Mouse (Mus musculus): ENCODE measurements around the gene Ets2. TPM values are rescaled to one million over a fixed set of nuclear protein-coding genes. Genes with fewer than 3 reads are reported as not detected.

Ets2 gene
- polyA plus RNA-seq, 1 experiment: 11.2 TPM

GRCm38 (mm10) chr16:95667395-95668150 lies 34.3 kb upstream of the Ets2 start:
- H3K4me1 ChIP-seq (ENCODE audit: control insufficient read depth, insufficient read depth, low read length): no peaks in the 10 kb centered on the region
- no peak overlapping the region for H3K4me3 ChIP-seq (ENCODE audit: insufficient read depth, low read length)
- TF ChIP-seq CTCF (IDR thresholded peaks at IDR 0.05; ENCODE audit: low read depth, low read length): no peak
- no peak for TF ChIP-seq POLR2A (IDR thresholded peaks at IDR 0.05; ENCODE audit: borderline replicate concordance, low read depth, low read length)
- no peak overlapping the region for H3K27ac ChIP-seq (ENCODE audit: insufficient read depth, low read depth, low read length)

GRCm38 (mm10) chr16:95668151-95668993 lies 33.5 kb upstream of the Ets2 start:
- Histone ChIP-seq H3K4me1 (ENCODE audit: control insufficient read depth, insufficient read depth, low read length) (no peaks in the 10 kb centered on the region), H3K4me3 (ENCODE audit: insufficient read depth, low read length) (no peak overlapping the region), H3K27ac (ENCODE audit: insufficient read depth, low read depth, low read length) (no peak overlapping the region)
- TF ChIP-seq POLR2A (IDR thresholded peaks at IDR 0.05; ENCODE audit: borderline replicate concordance, low read depth, low read length): no peak
- no peak for TF ChIP-seq CTCF (IDR thresholded peaks at IDR 0.05; ENCODE audit: low read depth, low read length)

GRCm38 (mm10) chr16:95674452-95674921 lies 27.4 kb upstream of the Ets2 start:
- Histone ChIP-seq H3K27ac (ENCODE audit: insufficient read depth, low read depth, low read length) (no peak overlapping the region), H3K4me1 (ENCODE audit: control insufficient read depth, insufficient read depth, low read length) (0 out of 2 replicates have a peak, but pooled peaks cover 4% of the 10 kb centered on the region), H3K4me3 (ENCODE audit: insufficient read depth, low read length) (peak overlapping the region; percentile 52)
- TF ChIP-seq POLR2A (IDR thresholded peaks at IDR 0.05; ENCODE audit: borderline replicate concordance, low read depth, low read length) (no peak), CTCF (IDR thresholded peaks at IDR 0.05; ENCODE audit: low read depth, low read length) (no peak)

- no peak for TF ChIP-seq POLR2A (IDR thresholded peaks at IDR 0.05; ENCODE audit: borderline replicate concordance, low read depth, low read length)
- TF ChIP-seq CTCF (IDR thresholded peaks at IDR 0.05; ENCODE audit: low read depth, low read length): no peak
- Histone ChIP-seq H3K4me1 (ENCODE audit: control insufficient read depth, insufficient read depth, low read length) (0 out of 2 replicates have a peak, but pooled peaks cover 4% of the 10 kb centered on the region), H3K27ac (ENCODE audit: insufficient read depth, low read depth, low read length) (no peak overlapping the region), H3K4me3 (ENCODE audit: insufficient read depth, low read length) (no peak overlapping the region)
Measured at GRCm38 (mm10) chr16:95675212-95675611, 26.7 kb upstream of the Ets2 start.

- H3K4me3 ChIP-seq (ENCODE audit: insufficient read depth, low read length): no peak overlapping the region
- TF ChIP-seq CTCF (IDR thresholded peaks at IDR 0.05; ENCODE audit: low read depth, low read length) (no peak), POLR2A (IDR thresholded peaks at IDR 0.05; ENCODE audit: borderline replicate concordance, low read depth, low read length) (no peak)
- 0 out of 2 replicates have a peak, but pooled peaks cover 4% of the 10 kb centered on the region for H3K4me1 ChIP-seq (ENCODE audit: control insufficient read depth, insufficient read depth, low read length)
- H3K27ac ChIP-seq (ENCODE audit: insufficient read depth, low read depth, low read length): no peak overlapping the region
Measured at GRCm38 (mm10) chr16:95676668-95677067, 25.2 kb upstream of the Ets2 start.

- no peaks in the 10 kb centered on the region for H3K4me1 ChIP-seq (ENCODE audit: control insufficient read depth, insufficient read depth, low read length)
- no peak overlapping the region for H3K27ac ChIP-seq (ENCODE audit: insufficient read depth, low read depth, low read length)
- no peak overlapping the region for H3K4me3 ChIP-seq (ENCODE audit: insufficient read depth, low read length)
- TF ChIP-seq CTCF (IDR thresholded peaks at IDR 0.05; ENCODE audit: low read depth, low read length) (no peak), POLR2A (IDR thresholded peaks at IDR 0.05; ENCODE audit: borderline replicate concordance, low read depth, low read length) (no peak)
Measured at GRCm38 (mm10) chr16:95682431-95682892, 19.4 kb upstream of the Ets2 start.

GRCm38 (mm10) chr16:95685807-95686206 lies 16.1 kb upstream of the Ets2 start:
- no peak overlapping the region for H3K27ac ChIP-seq (ENCODE audit: insufficient read depth, low read depth, low read length)

GRCm38 (mm10) chr16:95686246-95686645 lies 15.6 kb upstream of the Ets2 start:
- H3K4me3 ChIP-seq (ENCODE audit: insufficient read depth, low read length): no peak overlapping the region
- H3K27ac ChIP-seq (ENCODE audit: insufficient read depth, low read depth, low read length): no peak overlapping the region
- H3K4me1 ChIP-seq (ENCODE audit: control insufficient read depth, insufficient read depth, low read length): no peaks in the 10 kb centered on the region
- no peak for TF ChIP-seq POLR2A (IDR thresholded peaks at IDR 0.05; ENCODE audit: borderline replicate concordance, low read depth, low read length)
- no peak for TF ChIP-seq CTCF (IDR thresholded peaks at IDR 0.05; ENCODE audit: low read depth, low read length)

More at GRCm38 (mm10) chr16:95685807-95686206, 16.1 kb upstream of the Ets2 start:
- H3K4me1 ChIP-seq (ENCODE audit: control insufficient read depth, insufficient read depth, low read length): no peaks in the 10 kb centered on the region
- TF ChIP-seq POLR2A (IDR thresholded peaks at IDR 0.05; ENCODE audit: borderline replicate concordance, low read depth, low read length) (no peak), CTCF (IDR thresholded peaks at IDR 0.05; ENCODE audit: low read depth, low read length) (no peak)
- no peak overlapping the region for H3K4me3 ChIP-seq (ENCODE audit: insufficient read depth, low read length)

GRCm38 (mm10) chr16:95686901-95687300 lies 15.0 kb upstream of the Ets2 start:
- Histone ChIP-seq H3K27ac (ENCODE audit: insufficient read depth, low read depth, low read length) (no peak overlapping the region), H3K4me3 (ENCODE audit: insufficient read depth, low read length) (no peak overlapping the region), H3K4me1 (ENCODE audit: control insufficient read depth, insufficient read depth, low read length) (no peaks in the 10 kb centered on the region)
- no peak for TF ChIP-seq POLR2A (IDR thresholded peaks at IDR 0.05; ENCODE audit: borderline replicate concordance, low read depth, low read length)
- no peak for TF ChIP-seq CTCF (IDR thresholded peaks at IDR 0.05; ENCODE audit: low read depth, low read length)

All from bone marrow macrophage, adult 2 months (primary cell).